Mouse (Mus musculus) spleen, embryonic (tissue): Measurements from ENCODE around the gene D630045J12Rik.

Experiments
- CTCF ChIA-PET: fragments of 350-600 bp; sonication (Branson Sonifier 250); formaldehyde crosslinking; loops from one replicate; lab custom pipeline; 2022; lab: Charles Lee

D630045J12Rik gene

GRCm38 (mm10) chr6:38139086-38139485, 114.7 kb downstream of the D630045J12Rik start:
- CTCF ChIA-PET: no interaction called here

- CTCF ChIA-PET: no interaction called here
These were observed 118.8 kb downstream of the D630045J12Rik start for GRCm38 (mm10) chr6:38134806-38135559.

GRCm38 (mm10) chr6:38131801-38132231, 122.0 kb downstream of the D630045J12Rik start:
- CTCF ChIA-PET: no interaction called here

DNA sequence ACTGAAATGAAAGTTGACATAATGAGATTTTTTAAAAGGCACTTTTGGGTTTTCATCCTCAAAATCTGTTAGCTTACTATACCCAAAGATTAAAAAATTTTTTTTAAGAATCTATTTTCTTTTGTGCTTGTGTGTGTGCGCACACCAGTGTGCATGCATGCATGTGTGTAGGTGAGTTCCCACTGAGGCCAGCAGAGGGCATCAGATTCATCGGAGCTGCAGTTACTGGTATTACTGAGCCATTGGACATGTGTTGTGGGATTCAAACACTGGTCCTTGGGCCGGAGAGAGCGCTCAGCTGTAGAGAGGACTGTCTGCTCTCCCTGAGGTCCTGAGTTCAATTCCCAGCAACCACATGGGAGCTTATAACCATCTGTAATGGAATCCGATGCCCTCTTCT, 123.9 kb downstream of the D630045J12Rik start:
- CTCF ChIA-PET: no interaction called here

DNA sequence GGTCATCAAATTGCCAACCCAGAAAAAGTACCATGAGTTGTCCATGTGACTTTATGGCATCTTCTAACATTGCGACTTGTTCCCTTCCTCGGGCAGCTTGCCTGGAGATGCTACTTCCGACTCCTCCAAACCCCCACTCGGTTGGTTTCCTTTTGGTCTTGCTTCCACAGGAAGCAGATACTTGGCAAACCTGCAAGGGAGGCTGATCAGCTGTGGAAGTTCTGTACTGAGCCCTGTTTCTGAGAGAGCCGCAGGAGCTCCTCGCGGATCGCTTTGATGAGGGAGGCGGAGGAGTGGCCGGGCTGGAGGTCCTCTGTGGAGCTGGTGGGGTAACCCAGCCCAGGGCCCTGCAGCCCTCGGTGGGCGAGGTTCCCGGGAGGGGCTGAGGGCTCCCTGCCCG, 125.7 kb downstream of the D630045J12Rik start:
- CTCF ChIA-PET: no interaction called here

DNA sequence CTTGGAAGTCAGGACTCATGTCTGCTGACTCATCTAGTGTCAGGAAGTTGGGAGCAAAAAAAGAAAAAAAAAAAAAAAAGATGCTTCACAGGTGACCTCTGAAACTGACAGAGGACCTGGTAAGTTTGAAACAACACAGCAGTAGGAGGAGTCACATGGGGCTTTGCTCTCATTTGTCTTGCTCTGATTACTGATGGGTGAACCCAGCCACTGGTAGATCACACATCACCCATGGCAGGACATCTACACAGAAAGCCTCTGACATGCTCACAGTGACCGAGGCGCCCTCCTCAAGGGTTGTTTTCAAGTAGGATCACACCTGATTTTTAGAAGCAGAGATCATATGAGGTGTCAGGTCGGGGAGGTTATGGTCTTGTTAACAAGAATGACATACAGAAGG, 128.3 kb downstream of the D630045J12Rik start:
- CTCF ChIA-PET: no interaction called here

DNA sequence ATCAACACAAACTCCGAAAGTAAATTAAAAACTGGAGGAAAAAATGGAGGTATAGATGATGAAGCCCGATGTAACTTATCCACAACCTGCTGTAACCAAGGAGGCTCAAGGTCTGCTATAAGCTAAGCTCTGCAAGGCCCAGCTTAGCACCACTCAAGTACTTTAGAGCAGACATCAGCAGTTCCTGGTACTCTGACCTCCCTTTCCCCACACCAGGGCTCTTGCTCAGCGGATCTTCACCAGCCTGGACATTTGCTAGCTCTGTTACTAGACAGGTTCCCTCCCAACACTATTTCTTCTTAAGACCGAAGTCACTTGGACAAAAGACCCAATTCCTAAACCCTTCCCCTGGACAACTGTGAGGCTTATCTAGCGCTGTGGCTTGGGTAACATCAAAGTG, 128.9 kb downstream of the D630045J12Rik start:
- CTCF ChIA-PET: no interaction called here

DNA sequence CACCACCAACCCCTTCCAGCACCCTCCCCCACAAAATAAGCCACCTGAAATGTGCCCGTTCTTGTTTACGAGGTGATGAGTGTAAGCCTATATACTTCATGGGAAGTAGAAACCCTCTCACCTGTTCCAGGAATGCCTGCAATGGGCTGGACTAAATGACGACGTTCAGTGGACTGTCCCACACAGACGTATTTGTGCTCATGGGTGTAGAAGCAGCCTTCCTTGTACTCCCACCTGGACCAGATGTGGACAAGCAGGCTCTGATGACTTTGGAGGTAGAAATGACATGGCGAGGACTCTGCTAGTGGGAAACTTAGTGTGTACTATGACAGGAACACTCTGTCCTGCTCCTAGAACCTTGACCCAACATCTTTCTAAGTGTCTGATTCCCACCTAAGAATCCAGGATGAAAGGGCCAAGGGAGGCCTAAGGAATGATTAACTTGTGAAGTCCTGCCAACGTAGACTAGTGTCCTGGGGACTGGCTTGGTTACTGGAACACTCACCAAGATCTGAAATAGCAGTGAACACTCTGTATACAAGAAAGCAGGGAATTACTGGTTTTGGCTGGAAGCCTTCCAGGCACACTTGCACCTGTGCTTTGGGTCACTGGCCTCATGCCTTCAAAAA, 129.5 kb downstream of the D630045J12Rik start, which contains the start of gene Atp6v0a4:
Gene Atp6v0a4, minus strand, starts transcription at position 380 of the 629 bp plus-strand sequence.
- CTCF ChIA-PET: no interaction called here

- CTCF ChIA-PET: no interaction called here
These were observed 130.2 kb downstream of the D630045J12Rik start for GRCm38 (mm10) chr6:38123471-38124206.

- CTCF ChIA-PET: no interaction called here
These were observed 131.0 kb downstream of the D630045J12Rik start for GRCm38 (mm10) chr6:38122791-38123190.

DNA sequence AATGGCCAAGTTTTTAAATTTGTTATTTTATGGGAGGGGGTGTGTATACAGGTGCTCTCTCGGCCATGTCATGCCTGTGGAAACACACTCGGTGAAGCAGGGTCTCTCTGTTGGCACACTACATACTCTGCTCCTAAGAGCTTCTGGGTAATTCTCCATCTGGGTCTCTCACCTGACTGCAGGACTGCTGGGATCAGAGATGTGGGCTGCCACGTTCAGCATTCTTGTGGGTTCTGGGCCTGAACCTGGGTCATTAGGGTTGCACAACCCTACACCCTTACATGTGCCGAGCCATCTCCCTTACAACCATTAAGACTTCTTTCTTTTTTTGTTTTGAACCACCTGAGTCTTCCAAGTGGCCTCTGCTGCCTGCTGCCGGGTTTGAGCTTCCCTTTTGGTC, 132.0 kb downstream of the D630045J12Rik start:
- CTCF ChIA-PET: no interaction called here

DNA sequence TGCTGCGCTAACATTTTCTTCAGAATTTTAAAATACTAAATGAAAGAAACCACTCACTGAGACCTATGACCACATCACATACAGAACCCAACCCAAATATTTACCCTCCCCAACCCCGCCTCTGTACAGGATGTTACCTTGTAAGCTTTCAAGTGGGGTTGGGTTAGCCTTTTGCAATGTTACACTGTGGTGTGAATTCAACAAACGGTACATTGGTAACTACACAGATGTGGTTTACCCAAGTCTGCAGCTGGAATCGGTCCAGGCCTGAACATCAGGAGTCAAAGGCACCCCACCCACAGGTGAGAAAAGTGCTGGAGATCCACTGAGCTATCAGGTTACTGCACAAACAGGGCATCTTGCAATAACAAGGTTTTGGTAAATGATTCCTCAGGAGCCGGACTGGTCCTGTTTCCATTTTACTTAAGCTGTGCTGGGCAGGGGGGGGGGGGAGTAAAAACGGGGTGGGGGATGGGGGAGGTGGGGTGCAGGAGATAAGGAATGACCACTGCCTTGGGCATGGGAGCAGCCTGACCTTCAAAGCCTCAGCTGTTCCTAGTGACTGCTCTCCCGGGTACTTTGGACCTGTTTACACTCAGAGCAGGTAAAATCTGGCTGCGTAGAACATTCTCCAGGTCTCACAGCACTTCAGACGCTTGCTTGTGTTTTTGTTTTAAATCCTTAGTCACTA, 133.0 kb downstream of the D630045J12Rik start:
- CTCF ChIA-PET: interaction anchor here (0.6 kb wide), 1 partner anchor 97 kb away, joined by 6 read pairs; no protein-coding TSS in a partner anchor

- CTCF ChIA-PET: no interaction called here
These were observed 135.5 kb downstream of the D630045J12Rik start for GRCm38 (mm10) chr6:38118341-38118740.

DNA sequence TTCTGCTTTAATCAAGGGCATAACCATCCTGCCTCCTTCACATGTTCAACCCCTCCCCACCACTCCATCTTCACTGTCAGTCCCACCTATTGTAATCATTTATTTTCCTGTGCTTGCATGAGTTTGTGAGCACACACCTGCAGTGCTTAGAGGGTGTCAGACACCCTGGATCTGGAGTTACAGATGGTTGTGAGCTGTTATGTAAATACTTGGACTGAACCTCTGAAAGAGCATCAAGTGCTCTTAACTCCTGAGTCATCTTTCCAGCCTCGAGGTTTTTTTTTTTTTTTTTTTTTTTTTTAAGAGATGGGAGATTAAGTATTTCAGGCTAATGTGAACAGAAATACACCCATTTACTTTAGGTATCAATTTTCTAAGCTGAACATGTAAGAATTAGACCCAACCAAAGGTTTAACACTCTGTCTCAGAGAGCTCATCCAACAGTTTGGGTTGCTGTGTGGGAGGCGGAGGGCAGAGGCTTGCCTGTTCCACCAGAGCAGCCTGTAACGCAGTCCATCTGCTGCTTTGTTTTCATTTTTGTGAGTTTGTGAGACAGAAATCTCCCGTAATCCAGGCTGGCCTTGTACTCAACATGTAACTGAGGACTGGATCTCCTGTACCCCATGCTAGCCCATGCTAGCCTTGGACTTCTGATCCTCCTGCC, 137.6 kb downstream of the D630045J12Rik start:
- CTCF ChIA-PET: no interaction called here

DNA sequence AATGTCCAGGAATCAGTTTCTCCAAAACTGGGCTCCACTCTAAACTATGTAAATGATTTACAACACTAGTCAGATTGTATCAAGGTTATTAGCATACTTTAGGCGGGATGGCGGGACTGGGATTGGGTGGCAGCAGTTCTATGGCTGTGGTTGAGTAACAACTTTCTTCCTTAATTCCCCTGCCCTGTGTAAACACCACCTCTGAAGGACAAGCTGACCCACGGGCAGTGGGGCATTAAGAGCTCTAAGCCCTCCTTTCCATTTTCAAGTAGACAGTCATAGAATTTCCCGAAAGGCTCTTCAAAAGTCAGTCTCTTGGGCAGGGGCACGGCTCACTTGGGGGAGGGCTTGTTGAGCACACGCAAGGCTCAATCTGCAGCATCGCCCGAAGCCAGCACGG, 142.9 kb downstream of the D630045J12Rik start:
- CTCF ChIA-PET: no interaction called here

- CTCF ChIA-PET: interaction anchor here (0.5 kb wide), 1 partner anchor 103 kb away, joined by 3 read pairs; no protein-coding TSS in a partner anchor
These were observed 143.9 kb downstream of the D630045J12Rik start for GRCm38 (mm10) chr6:38109871-38110270.

- CTCF ChIA-PET: interaction anchor here (0.5 kb wide), 1 partner anchor 102 kb away, joined by 3 read pairs; no protein-coding TSS in a partner anchor
These were observed 144.5 kb downstream of the D630045J12Rik start, which contains the start of gene Tmem213 for GRCm38 (mm10) chr6:38109160-38109795. Gene Tmem213, plus strand, starts transcription at chr6:38109255.

DNA sequence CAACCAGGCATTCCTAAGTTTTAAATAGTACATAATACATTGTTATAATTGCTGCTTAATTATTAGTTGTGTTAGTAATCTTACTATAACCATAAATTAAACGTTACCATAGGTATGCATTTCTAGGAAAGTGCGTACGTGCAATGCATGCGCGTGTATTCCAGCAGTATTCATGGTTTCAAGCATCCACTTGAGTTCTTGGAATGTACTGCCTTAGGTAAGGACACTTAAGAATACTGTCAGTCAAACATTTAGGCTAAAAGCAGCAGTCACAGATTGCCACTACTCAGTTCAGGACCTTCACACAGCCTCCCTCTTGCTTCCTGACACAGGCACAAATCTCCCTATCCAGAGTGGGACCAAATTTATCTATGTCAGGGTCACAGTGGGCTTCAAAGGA, 145.4 kb downstream of the D630045J12Rik start:
- CTCF ChIA-PET: no interaction called here

DNA sequence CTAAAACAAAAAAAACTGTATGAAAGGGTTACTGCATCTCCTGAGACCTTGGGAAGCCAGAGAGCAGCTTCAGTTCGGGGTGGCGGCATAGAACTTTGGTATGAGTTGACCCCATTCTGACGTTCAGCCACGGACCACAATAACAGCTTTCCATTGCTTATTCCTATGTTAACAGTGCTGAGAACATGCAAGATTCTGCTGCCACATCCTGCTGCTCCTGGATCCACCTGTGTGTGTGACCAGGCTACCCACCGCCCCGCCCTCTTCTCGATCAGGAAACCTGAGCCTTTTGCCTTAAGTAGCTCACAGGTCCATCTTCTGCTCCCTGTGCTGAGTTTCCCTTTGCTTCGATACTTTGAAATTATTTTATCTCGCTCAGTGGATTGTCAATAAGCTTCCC, 147.9 kb downstream of the D630045J12Rik start:
- CTCF ChIA-PET: no interaction called here

- CTCF ChIA-PET: interaction anchor here (0.6 kb wide), 1 partner anchor 100 kb away, joined by 9 read pairs; no protein-coding TSS in a partner anchor
These were observed 150.0 kb downstream of the D630045J12Rik start for GRCm38 (mm10) chr6:38103775-38104174.
